Mouse (Mus musculus): ENCODE measurements around the gene Trim67. TPM values are rescaled to one million over a fixed set of nuclear protein-coding genes. Genes with fewer than 3 reads are reported as not detected.
A peak's percentile ranks its signal among the peaks of the same experiment; 100 is the strongest.

Gene Trim67
- polyA plus RNA-seq, 1 experiment from 2014 or later, result 35.8 TPM

GRCm38 (mm10) chr8:124853511-124853910, 60.6 kb downstream of the Trim67 start:
- ATAC-seq (ENCODE audit: low FRiP score), result no peak
- H3K36me3 ChIP-seq (replicated peaks; ENCODE audit: control insufficient read depth, insufficient read depth), result peaks cover 45% of the 10 kb centered on the region
- WGBS, result 94% methylated on average over 1 of the region's 1 CpGs

GRCm38 (mm10) chr8:124859466-124859865, 66.6 kb downstream of the Trim67 start:
- ATAC-seq (ENCODE audit: low FRiP score), result no peak
- H3K4me2 ChIP-seq (replicated peaks), result no peak overlapping the region
- no peak overlapping the region for H3K27ac ChIP-seq
- peaks cover 2% of the 10 kb centered on the region; the same call in 1 of the 2 replicates for H3K9me3 ChIP-seq (ENCODE audit: control insufficient read depth, low read length)
- H3K9ac ChIP-seq, result no peak overlapping the region
- no peak for DNase-seq (ENCODE audit: low spot score)
- H3K36me3 ChIP-seq (replicated peaks; ENCODE audit: control insufficient read depth, insufficient read depth), result peaks cover 51% of the 10 kb centered on the region
- no peaks in the 10 kb centered on the region for H3K27me3 ChIP-seq (ENCODE audit: control insufficient read depth, insufficient read depth, low read length)
- no peak overlapping the region for H3K4me3 ChIP-seq (replicated peaks; ENCODE audit: low read length)
- H3K4me1 ChIP-seq (replicated peaks; ENCODE audit: control insufficient read depth, insufficient read depth, low read length), result peaks cover 7% of the 10 kb centered on the region

More at GRCm38 (mm10) chr8:124853511-124853910, 60.6 kb downstream of the Trim67 start:
- DNase-seq (ENCODE audit: low spot score), result no peak
- Histone ChIP-seq H3K9ac (no peak overlapping the region), H3K27ac (no peak overlapping the region), H3K4me1 (replicated peaks; ENCODE audit: control insufficient read depth, insufficient read depth, low read length) (no peaks in the 10 kb centered on the region), H3K9me3 (ENCODE audit: control insufficient read depth, low read length) (peaks cover 21% of the 10 kb centered on the region), H3K4me3 (replicated peaks; ENCODE audit: low read length) (no peak overlapping the region), H3K27me3 (ENCODE audit: control insufficient read depth, insufficient read depth, low read length) (no peaks in the 10 kb centered on the region), H3K4me2 (replicated peaks) (no peak overlapping the region)

- ATAC-seq (ENCODE audit: low FRiP score) (no peak), DNase-seq (ENCODE audit: low spot score) (no peak)
- Histone ChIP-seq H3K9ac (no peak overlapping the region), H3K9me3 (ENCODE audit: control insufficient read depth, low read length) (no peaks in the 10 kb centered on the region), H3K4me3 (replicated peaks; ENCODE audit: low read length) (no peak overlapping the region), H3K27me3 (ENCODE audit: control insufficient read depth, insufficient read depth, low read length) (no peaks in the 10 kb centered on the region), H3K36me3 (replicated peaks; ENCODE audit: control insufficient read depth, insufficient read depth) (peaks cover 46% of the 10 kb centered on the region), H3K4me1 (replicated peaks; ENCODE audit: control insufficient read depth, insufficient read depth, low read length) (peaks cover 7% of the 10 kb centered on the region), H3K27ac (no peak overlapping the region), H3K4me2 (replicated peaks) (no peak overlapping the region)
- 99% methylated on average over 3 of the region's 3 CpGs for WGBS
These were observed 67.3 kb downstream of the Trim67 start for GRCm38 (mm10) chr8:124860188-124860587.

- WGBS, result 2% methylated on average over 55 of the region's 55 CpGs
These were observed 69.7 kb downstream of the Trim67 start, which contains the start of the genes Gnpat and 2810004N23Rik for GRCm38 (mm10) chr8:124862321-124863162. Gene Gnpat, plus strand, starts transcription at chr8:124863033. Gene 2810004N23Rik, minus strand, starts transcription at chr8:124863120.

GRCm38 (mm10) chr8:124863163-124863677, 70.3 kb downstream of the Trim67 start:
- Histone ChIP-seq H3K4me2 (replicated peaks) (peak overlapping the region; percentile 78), H3K27me3 (ENCODE audit: control insufficient read depth, insufficient read depth, low read length) (no peaks in the 10 kb centered on the region), H3K4me1 (replicated peaks; ENCODE audit: control insufficient read depth, insufficient read depth, low read length) (peaks cover 7% of the 10 kb centered on the region), H3K36me3 (replicated peaks; ENCODE audit: control insufficient read depth, insufficient read depth) (peaks cover 24% of the 10 kb centered on the region), H3K9me3 (ENCODE audit: control insufficient read depth, low read length) (no peaks in the 10 kb centered on the region), H3K9ac (peak overlapping the region; percentile 95), H3K4me3 (replicated peaks; ENCODE audit: low read length) (peak overlapping the region; percentile 97), H3K27ac (peak overlapping the region; percentile 92)
- ATAC-seq (ENCODE audit: low FRiP score) (peak; percentile 87), DNase-seq (ENCODE audit: low spot score) (no peak)
- under 1% methylated on average over 33 of the region's 33 CpGs for WGBS

More at GRCm38 (mm10) chr8:124862321-124863162, 69.7 kb downstream of the Trim67 start, which contains the start of the genes Gnpat and 2810004N23Rik:
- DNase-seq (ENCODE audit: low spot score) (peak; percentile 94), ATAC-seq (ENCODE audit: low FRiP score) (peak; percentile 98)
- H3K9ac ChIP-seq, result peak within 1 kb of the TSS; percentile 95
- peak within 1 kb of the TSS; percentile 78 for H3K4me2 ChIP-seq (replicated peaks)
- H3K9me3 ChIP-seq (ENCODE audit: control insufficient read depth, low read length), result no peaks in the 10 kb centered on the region
- H3K4me3 ChIP-seq (replicated peaks; ENCODE audit: low read length), result peak within 1 kb of the TSS; percentile 97
- peaks cover 7% of the 10 kb centered on the region for H3K4me1 ChIP-seq (replicated peaks; ENCODE audit: control insufficient read depth, insufficient read depth, low read length)
- peak within 1 kb of the TSS; percentile 92 for H3K27ac ChIP-seq
- H3K27me3 ChIP-seq (ENCODE audit: control insufficient read depth, insufficient read depth, low read length), result no peaks in the 10 kb centered on the region
- H3K36me3 ChIP-seq (replicated peaks; ENCODE audit: control insufficient read depth, insufficient read depth), result peaks cover 29% of the 10 kb centered on the region

- no peaks in the 10 kb centered on the region for H3K9me3 ChIP-seq (ENCODE audit: control insufficient read depth, low read length)
- H3K4me2 ChIP-seq (replicated peaks), result peak overlapping the region; percentile 78
- peaks cover 19% of the 10 kb centered on the region for H3K36me3 ChIP-seq (replicated peaks; ENCODE audit: control insufficient read depth, insufficient read depth)
- no peak for ATAC-seq (ENCODE audit: low FRiP score)
- H3K27ac ChIP-seq, result peak overlapping the region; percentile 92
- peaks cover 7% of the 10 kb centered on the region for H3K4me1 ChIP-seq (replicated peaks; ENCODE audit: control insufficient read depth, insufficient read depth, low read length)
- H3K9ac ChIP-seq, result peak overlapping the region; percentile 95
- H3K27me3 ChIP-seq (ENCODE audit: control insufficient read depth, insufficient read depth, low read length), result no peaks in the 10 kb centered on the region
- 20% methylated on average over 8 of the region's 8 CpGs for WGBS
- no peak for DNase-seq (ENCODE audit: low spot score)
- H3K4me3 ChIP-seq (replicated peaks; ENCODE audit: low read length), result peak overlapping the region; percentile 97
These were observed 70.8 kb downstream of the Trim67 start for GRCm38 (mm10) chr8:124863729-124864128.

- peaks cover 12% of the 10 kb centered on the region; the same call in 1 of the 2 replicates for H3K36me3 ChIP-seq (replicated peaks; ENCODE audit: control insufficient read depth, insufficient read depth)
- ATAC-seq (ENCODE audit: low FRiP score) (no peak), DNase-seq (ENCODE audit: low spot score) (no peak)
- WGBS, result 82% methylated on average over 3 of the region's 3 CpGs
- H3K27ac ChIP-seq, result no peak overlapping the region
- H3K9me3 ChIP-seq (ENCODE audit: control insufficient read depth, low read length), result no peaks in the 10 kb centered on the region
- H3K9ac ChIP-seq, result no peak overlapping the region
- H3K27me3 ChIP-seq (ENCODE audit: control insufficient read depth, insufficient read depth, low read length), result no peaks in the 10 kb centered on the region
- H3K4me1 ChIP-seq (replicated peaks; ENCODE audit: control insufficient read depth, insufficient read depth, low read length), result peaks cover 7% of the 10 kb centered on the region
- H3K4me2 ChIP-seq (replicated peaks), result no peak overlapping the region
- H3K4me3 ChIP-seq (replicated peaks; ENCODE audit: low read length), result no peak overlapping the region
These were observed 73.8 kb downstream of the Trim67 start for GRCm38 (mm10) chr8:124866669-124867068.

GRCm38 (mm10) chr8:124867126-124867525, 74.2 kb downstream of the Trim67 start:
- Histone ChIP-seq H3K4me3 (replicated peaks; ENCODE audit: low read length) (no peak overlapping the region), H3K9me3 (ENCODE audit: control insufficient read depth, low read length) (no peaks in the 10 kb centered on the region), H3K36me3 (replicated peaks; ENCODE audit: control insufficient read depth, insufficient read depth) (peaks cover 17% of the 10 kb centered on the region; the same call in 1 of the 2 replicates), H3K4me1 (replicated peaks; ENCODE audit: control insufficient read depth, insufficient read depth, low read length) (peaks cover 7% of the 10 kb centered on the region), H3K27me3 (ENCODE audit: control insufficient read depth, insufficient read depth, low read length) (no peaks in the 10 kb centered on the region), H3K4me2 (replicated peaks) (no peak overlapping the region), H3K9ac (no peak overlapping the region), H3K27ac (no peak overlapping the region)
- 93% methylated on average over 2 of the region's 2 CpGs for WGBS
- no peak for ATAC-seq (ENCODE audit: low FRiP score)
- DNase-seq (ENCODE audit: low spot score), result no peak

- WGBS, result 88% methylated on average over 6 of the region's 6 CpGs
- H3K4me3 ChIP-seq (replicated peaks; ENCODE audit: low read length), result no peak overlapping the region
- no peak overlapping the region for H3K27ac ChIP-seq
- DNase-seq (ENCODE audit: low spot score), result no peak
- no peak overlapping the region for H3K9ac ChIP-seq
- no peaks in the 10 kb centered on the region for H3K4me1 ChIP-seq (replicated peaks; ENCODE audit: control insufficient read depth, insufficient read depth, low read length)
- H3K27me3 ChIP-seq (ENCODE audit: control insufficient read depth, insufficient read depth, low read length), result no peaks in the 10 kb centered on the region
- no peak overlapping the region for H3K4me2 ChIP-seq (replicated peaks)
- H3K9me3 ChIP-seq (ENCODE audit: control insufficient read depth, low read length), result no peaks in the 10 kb centered on the region
- H3K36me3 ChIP-seq (replicated peaks; ENCODE audit: control insufficient read depth, insufficient read depth), result peaks cover 43% of the 10 kb centered on the region
- no peak for ATAC-seq (ENCODE audit: low FRiP score)
These were observed 76.8 kb downstream of the Trim67 start for GRCm38 (mm10) chr8:124869708-124870107.

Data from hindbrain, embryonic 14.5 days (tissue).